Mouse (Mus musculus): Measurements from ENCODE around the gene Bsn.

- no peak for TF ChIP-seq USF1 (IDR thresholded peaks at IDR 0.05; ENCODE audit: low read depth)
- no peak for TF ChIP-seq POLR2A (IDR thresholded peaks at IDR 0.05; ENCODE audit: insufficient read length, low read depth)
- TF ChIP-seq POLR2AphosphoS2 (IDR thresholded peaks at IDR 0.05; ENCODE audit: insufficient read length, low read depth): no peak
- no peak for TF ChIP-seq TCF12 (IDR thresholded peaks at IDR 0.05; ENCODE audit: insufficient read depth, poor library complexity, severe bottlenecking)
- no peak for TF ChIP-seq CEBPB (IDR thresholded peaks at IDR 0.05; ENCODE audit: insufficient read depth, poor library complexity, severe bottlenecking)
Observed at GRCm38 (mm10) chr9:108223633-108224032, 33.4 kb upstream of the Bsn start.
